Mouse (Mus musculus) embryo, embryonic 11.5 days (tissue): ENCODE data around the gene Gapvd1.

ENCODE experiments used
- DNase-seq: peaks from one replicate; pipeline ENCODE4 v3.0.0-alpha.2; 2012; ENCODE audit warnings: low read depth, low spot score

Gapvd1 gene

GRCm38 (mm10) chr2:34711904-34712303, 43.1 kb downstream of the Gapvd1 start:
- DNase-seq, result no peak

GRCm38 (mm10) chr2:34708675-34709074, 46.4 kb downstream of the Gapvd1 start:
- no peak for DNase-seq

- DNase-seq, result no peak
Measured at GRCm38 (mm10) chr2:34696592-34696991, 58.4 kb downstream of the Gapvd1 start.

- DNase-seq, result no peak
Measured at GRCm38 (mm10) chr2:34692861-34693260, 62.2 kb downstream of the Gapvd1 start.

- DNase-seq, result no peak
Measured at GRCm38 (mm10) chr2:34684076-34684870, 70.8 kb downstream of the Gapvd1 start.

- no peak for DNase-seq
Measured at GRCm38 (mm10) chr2:34677976-34678375, 77.1 kb downstream of the Gapvd1 start.

- no peak for DNase-seq
Measured at GRCm38 (mm10) chr2:34677061-34677460, 78.0 kb downstream of the Gapvd1 start.

- no peak for DNase-seq
Measured at GRCm38 (mm10) chr2:34673846-34674245, 81.2 kb downstream of the Gapvd1 start.

GRCm38 (mm10) chr2:34671385-34672026, 83.5 kb downstream of the Gapvd1 start:
- peak; percentile 49 for DNase-seq

- DNase-seq, result no peak
Measured at GRCm38 (mm10) chr2:34670470-34670869, 84.6 kb downstream of the Gapvd1 start.

- DNase-seq, result no peak
Measured at GRCm38 (mm10) chr2:34669203-34669746, 85.8 kb downstream of the Gapvd1 start.

- no peak for DNase-seq
Measured at GRCm38 (mm10) chr2:34668440-34669191, 86.4 kb downstream of the Gapvd1 start.

- DNase-seq, result no peak
Measured at GRCm38 (mm10) chr2:34667820-34668219, 87.2 kb downstream of the Gapvd1 start.

GRCm38 (mm10) chr2:34647410-34647809, 107.6 kb downstream of the Gapvd1 start:
- DNase-seq, result no peak

- DNase-seq, result no peak
Measured at GRCm38 (mm10) chr2:34646541-34646865, 108.5 kb downstream of the Gapvd1 start.

GRCm38 (mm10) chr2:34645851-34646540, 109.0 kb downstream of the Gapvd1 start:
- DNase-seq, result no peak

- no peak for DNase-seq
Measured at GRCm38 (mm10) chr2:34644571-34645526, 110.2 kb downstream of the Gapvd1 start.

- DNase-seq, result no peak
Measured at GRCm38 (mm10) chr2:34642351-34642750, 112.7 kb downstream of the Gapvd1 start.

GRCm38 (mm10) chr2:34639725-34640124, 115.3 kb downstream of the Gapvd1 start:
- no peak for DNase-seq

- DNase-seq, result peak; percentile 74
Measured at GRCm38 (mm10) chr2:34638955-34639650, 115.9 kb downstream of the Gapvd1 start.
